Mouse (Mus musculus): ENCODE results near the gene Tut1. TPM values are rescaled to one million over a fixed set of nuclear protein-coding genes. Genes with fewer than 3 reads are reported as not detected.

Tut1 gene
- polyA plus RNA-seq (2015; fragmentation: Nextera tagmentation; extraction: Ambion mirVana) = 32.4 and 32.6 TPM in 2 replicates

DNA sequence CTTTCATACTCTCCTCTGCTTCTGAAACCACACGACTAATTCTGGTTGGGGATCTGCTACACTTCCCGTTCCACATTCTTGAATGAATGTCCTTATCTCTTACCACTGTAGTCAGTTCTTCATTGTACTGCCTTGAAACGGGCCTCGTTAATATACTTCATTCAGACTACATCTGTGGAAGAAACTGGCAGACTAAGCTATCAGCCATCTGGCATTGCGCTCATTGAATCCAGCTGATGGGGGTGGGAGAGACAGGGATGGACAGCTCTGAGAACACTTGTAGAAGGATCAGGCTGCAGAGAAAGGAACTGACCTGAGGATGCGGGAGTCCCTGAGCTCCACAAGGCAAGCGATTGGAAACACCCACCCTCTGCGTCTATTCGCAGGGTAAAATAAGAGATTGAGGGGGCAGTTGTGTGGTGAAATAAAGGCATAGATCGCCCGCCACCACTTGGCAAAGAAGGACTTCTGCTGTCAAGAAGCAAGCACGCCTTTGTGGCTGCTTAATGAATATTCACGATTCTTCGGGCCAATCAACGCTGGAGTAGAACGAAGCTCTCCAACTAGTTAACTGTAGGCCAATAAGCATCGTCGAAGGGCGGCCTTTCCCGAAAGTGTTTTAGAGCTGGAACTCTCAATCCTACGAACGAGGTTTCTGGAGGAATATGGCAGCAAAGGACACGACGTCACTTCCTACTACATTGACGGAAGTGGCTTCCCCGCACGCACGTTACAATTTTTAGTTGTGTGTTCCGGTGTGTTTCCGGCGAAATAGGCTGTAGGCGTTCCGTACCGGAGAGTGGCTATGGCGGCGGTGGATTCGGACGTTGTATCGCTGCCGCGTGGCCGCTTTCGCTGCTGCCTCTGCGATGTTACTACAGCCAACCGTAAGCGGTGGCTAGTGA lies at the start of gene Tut1:
Gene Tut1, plus strand, starts transcription at position 713 of the 905 bp plus-strand sequence.
- WGBS = 2% methylated on average over 46 of the region's 46 CpGs
- Histone ChIP-seq H3K4me2 (replicated peaks) (peak within 1 kb of the TSS; percentile 89), H3K36me3 (peaks cover 69% of the 10 kb centered on the region), H3K27ac (peak within 1 kb of the TSS; percentile 95), H3K4me3 (replicated peaks) (peak within 1 kb of the TSS; percentile 77), H3K4me1 (replicated peaks) (peaks cover 38% of the 10 kb centered on the region), H3K9me3 (no peaks in the 10 kb centered on the region), H3K27me3 (no peaks in the 10 kb centered on the region), H3K9ac (replicated peaks) (peak within 1 kb of the TSS; percentile 75)
- peak; percentile 97 for ATAC-seq

DNA sequence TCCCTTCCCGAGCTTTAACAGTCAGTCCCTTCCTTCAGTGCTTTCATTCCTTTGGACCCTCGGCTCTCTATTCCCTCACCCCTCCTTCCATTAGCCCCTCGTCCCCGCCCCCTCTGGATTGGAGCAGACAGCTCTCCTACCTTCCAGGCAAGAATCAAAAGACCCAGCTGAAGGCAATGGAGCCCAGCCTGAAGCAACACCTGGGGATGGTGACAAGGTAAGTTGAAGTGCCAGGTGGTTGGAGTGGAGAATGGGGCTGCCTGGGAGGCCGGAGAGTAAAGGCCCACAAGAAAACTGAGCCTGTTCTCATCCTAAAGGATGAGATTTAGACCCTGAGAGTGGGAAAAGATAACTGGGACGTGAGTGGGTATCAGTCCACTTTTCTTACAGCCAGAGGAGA lies 45.1 kb upstream of the Tut1 start:
- Histone ChIP-seq H3K4me2 (replicated peaks) (no peak overlapping the region), H3K4me3 (replicated peaks) (no peak overlapping the region), H3K4me1 (replicated peaks) (no peaks in the 10 kb centered on the region), H3K9me3 (no peaks in the 10 kb centered on the region), H3K27me3 (no peaks in the 10 kb centered on the region), H3K36me3 (peaks cover 96% of the 10 kb centered on the region), H3K9ac (replicated peaks) (no peak overlapping the region), H3K27ac (no peak overlapping the region)
- ATAC-seq = no peak
- 91% methylated on average over 6 of the region's 6 CpGs for WGBS

DNA sequence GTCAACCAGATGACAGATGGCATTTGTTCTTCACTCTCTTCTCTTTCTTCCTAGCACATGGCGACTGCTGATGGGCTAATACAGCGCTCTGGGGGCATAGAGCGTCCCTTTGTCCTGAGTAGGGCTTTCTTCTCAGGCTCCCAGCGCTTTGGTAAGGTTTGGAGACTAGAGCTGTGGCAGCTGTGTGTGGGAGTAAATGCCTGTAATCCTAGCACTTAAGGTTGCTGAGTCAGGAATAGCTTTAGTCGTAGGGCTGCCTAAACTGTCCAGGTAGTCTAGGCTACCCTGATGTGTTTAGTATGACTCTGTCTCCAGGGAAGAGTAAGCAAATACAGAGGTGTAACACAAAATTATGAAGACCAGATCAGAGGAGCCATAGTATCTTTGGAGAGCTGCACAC lies 41.8 kb upstream of the Tut1 start:
- Histone ChIP-seq H3K9me3 (no peaks in the 10 kb centered on the region), H3K4me1 (replicated peaks) (no peaks in the 10 kb centered on the region), H3K27me3 (no peaks in the 10 kb centered on the region), H3K4me2 (replicated peaks) (no peak overlapping the region), H3K4me3 (replicated peaks) (no peak overlapping the region), H3K27ac (no peak overlapping the region), H3K9ac (replicated peaks) (no peak overlapping the region), H3K36me3 (peaks cover 100% of the 10 kb centered on the region)
- 95% methylated on average over 5 of the region's 5 CpGs for WGBS
- no peak for ATAC-seq

DNA sequence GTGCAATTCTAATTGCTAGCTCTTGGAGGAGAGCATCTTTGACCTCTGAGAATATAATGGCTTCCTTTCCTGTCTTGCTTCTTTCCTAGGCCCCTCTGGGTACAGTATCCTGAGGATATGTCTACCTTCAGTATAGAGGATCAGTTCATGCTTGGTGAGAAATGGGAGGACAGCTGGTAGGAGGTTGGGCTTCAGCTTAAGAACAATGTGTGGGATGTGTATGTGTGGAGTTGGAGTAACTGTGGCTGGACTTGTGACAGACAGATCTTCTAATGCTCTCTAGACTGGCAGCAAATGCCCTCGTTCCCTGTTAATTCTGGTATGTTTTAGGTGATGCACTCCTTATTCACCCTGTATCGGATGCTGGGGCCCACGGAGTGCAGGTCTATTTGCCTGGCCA lies 39.4 kb upstream of the Tut1 start:
- H3K36me3 ChIP-seq = peaks cover 79% of the 10 kb centered on the region
- no peak overlapping the region for H3K27ac ChIP-seq
- H3K4me2 ChIP-seq (replicated peaks) = no peak overlapping the region
- no peak overlapping the region for H3K4me3 ChIP-seq (replicated peaks)
- no peak overlapping the region for H3K9ac ChIP-seq (replicated peaks)
- H3K9me3 ChIP-seq = no peaks in the 10 kb centered on the region
- no peaks in the 10 kb centered on the region for H3K4me1 ChIP-seq (replicated peaks)
- no peak for ATAC-seq
- no peaks in the 10 kb centered on the region for H3K27me3 ChIP-seq
- WGBS = 98% methylated on average over 3 of the region's 3 CpGs

DNA sequence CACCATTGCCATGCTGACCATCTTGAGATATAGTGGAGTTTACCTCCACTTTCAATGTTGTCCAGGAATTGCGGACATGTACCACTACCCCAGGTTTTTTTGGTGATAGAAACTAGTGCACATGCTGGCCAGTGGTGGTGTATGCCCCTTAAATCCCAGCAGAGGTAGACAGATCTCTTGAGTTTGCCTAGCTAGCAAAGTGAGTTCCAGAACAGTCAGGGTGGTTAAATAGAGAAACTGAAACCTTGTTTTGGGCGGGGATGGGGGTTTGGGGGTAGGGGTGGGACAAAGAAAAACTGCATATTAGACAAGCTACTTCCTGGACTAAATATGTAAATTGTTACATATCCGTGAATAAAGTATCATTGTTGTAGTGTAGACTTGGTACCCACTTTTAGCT lies 34.6 kb upstream of the Tut1 start:
- 93% methylated on average over 3 of the region's 3 CpGs for WGBS
- no peak overlapping the region for H3K9ac ChIP-seq (replicated peaks)
- no peaks in the 10 kb centered on the region for H3K27me3 ChIP-seq
- H3K27ac ChIP-seq = no peak overlapping the region
- no peak overlapping the region for H3K4me3 ChIP-seq (replicated peaks)
- peaks cover 11% of the 10 kb centered on the region for H3K4me1 ChIP-seq (replicated peaks)
- H3K9me3 ChIP-seq = no peaks in the 10 kb centered on the region
- peaks cover 31% of the 10 kb centered on the region for H3K36me3 ChIP-seq
- ATAC-seq = no peak
- no peak overlapping the region for H3K4me2 ChIP-seq (replicated peaks)

DNA sequence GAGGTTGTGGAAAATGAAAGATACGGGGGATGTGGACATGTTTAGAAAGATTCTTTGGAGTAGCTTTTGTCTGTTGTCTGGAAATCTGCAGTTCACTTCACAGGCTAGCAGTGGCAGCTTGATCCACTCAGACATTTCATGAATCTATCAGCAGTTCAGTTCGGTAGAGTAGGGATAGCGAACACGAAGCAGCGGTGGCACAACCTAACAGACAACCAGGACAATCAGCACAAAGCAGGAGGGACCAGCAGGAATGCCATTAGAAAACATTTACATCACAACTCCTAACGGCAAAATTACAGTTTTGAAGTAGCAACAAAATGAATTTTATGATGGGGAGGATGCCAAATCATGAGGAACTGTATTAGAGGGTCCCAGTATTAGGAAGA lies 34.0 kb upstream of the Tut1 start:
- H3K4me1 ChIP-seq (replicated peaks) = peaks cover 11% of the 10 kb centered on the region
- peak overlapping the region; percentile 86; the same call in 1 of the 2 replicates for H3K9ac ChIP-seq (replicated peaks)
- peak overlapping the region; percentile 89 for H3K27ac ChIP-seq
- H3K4me3 ChIP-seq (replicated peaks) = peak overlapping the region; percentile 91
- no peak for ATAC-seq
- H3K36me3 ChIP-seq = peaks cover 25% of the 10 kb centered on the region
- H3K9me3 ChIP-seq = no peaks in the 10 kb centered on the region
- no peaks in the 10 kb centered on the region for H3K27me3 ChIP-seq
- H3K4me2 ChIP-seq (replicated peaks) = peak overlapping the region; percentile 87
- WGBS = 73% methylated on average over 6 of the region's 6 CpGs

DNA sequence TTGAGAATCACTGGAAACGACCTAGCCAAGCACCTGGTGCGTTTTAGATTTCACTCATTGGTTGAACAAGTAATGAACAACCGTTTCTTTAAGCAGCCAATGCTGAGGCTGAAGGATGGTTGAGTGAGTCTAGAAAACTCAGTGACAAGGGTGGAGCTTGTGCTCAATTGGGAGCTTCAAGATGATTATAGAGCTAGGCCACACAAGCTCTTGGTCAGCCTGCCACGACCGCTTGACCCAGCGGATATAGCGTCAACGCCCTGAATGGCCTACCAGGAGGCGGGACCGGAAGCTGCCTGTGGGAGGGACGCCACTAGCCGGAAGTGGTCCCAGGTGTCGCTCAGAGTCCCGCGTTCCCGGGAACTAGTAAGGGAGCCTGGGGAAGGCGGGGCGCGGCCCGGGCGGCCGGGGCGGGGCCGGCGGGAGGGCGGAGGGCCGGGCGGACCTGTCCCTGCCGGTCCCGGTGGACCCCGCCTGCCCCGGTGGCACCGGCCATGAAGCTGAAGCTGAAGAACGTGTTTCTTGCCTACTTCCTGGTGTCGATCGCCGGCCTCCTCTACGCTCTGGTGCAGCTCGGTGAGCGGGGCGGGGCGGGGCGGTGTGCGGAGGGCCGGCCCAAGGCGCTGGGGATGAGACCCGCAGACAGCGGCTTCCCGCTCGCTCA lies 33.4 kb upstream of the Tut1 start, which contains the start of gene B3gat3:
Gene B3gat3, plus strand, starts transcription at position 302 of the 664 bp plus-strand sequence.
- Histone ChIP-seq H3K4me2 (replicated peaks) (peak within 1 kb of the TSS; percentile 87), H3K9me3 (no peaks in the 10 kb centered on the region), H3K4me3 (replicated peaks) (peak within 1 kb of the TSS; percentile 91), H3K36me3 (peaks cover 19% of the 10 kb centered on the region), H3K4me1 (replicated peaks) (peaks cover 11% of the 10 kb centered on the region), H3K27ac (peak within 1 kb of the TSS; percentile 89), H3K27me3 (no peaks in the 10 kb centered on the region), H3K9ac (replicated peaks) (peak within 1 kb of the TSS; percentile 86)
- WGBS = 3% methylated on average over 44 of the region's 50 CpGs
- ATAC-seq = peak; percentile 99

DNA sequence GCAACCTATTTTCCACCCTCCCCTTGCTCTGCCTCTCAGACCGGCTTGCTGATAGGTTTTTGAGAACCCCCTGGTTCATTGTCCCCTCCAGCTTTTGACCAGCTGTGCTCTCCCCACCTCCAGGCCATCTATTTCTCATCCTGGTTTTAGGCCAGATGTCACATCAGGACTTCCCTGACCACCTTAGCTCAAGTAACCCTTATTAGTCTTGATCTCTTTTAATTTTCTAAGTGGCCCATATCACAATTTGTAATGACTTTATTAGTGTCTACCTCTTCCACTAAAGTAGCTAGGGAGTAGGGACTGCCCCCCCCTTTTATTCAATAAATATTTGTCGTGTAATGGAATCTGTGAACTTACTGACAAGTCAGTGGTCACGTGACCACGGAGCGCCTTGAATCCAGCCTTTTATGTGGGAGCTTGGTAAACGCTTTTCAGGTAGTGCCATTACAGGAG lies 32.8 kb upstream of the Tut1 start:
- Histone ChIP-seq H3K4me2 (replicated peaks) (peak overlapping the region; percentile 87), H3K4me1 (replicated peaks) (peaks cover 11% of the 10 kb centered on the region), H3K27me3 (no peaks in the 10 kb centered on the region), H3K36me3 (peaks cover 19% of the 10 kb centered on the region), H3K9ac (replicated peaks) (peak overlapping the region; percentile 86), H3K27ac (peak overlapping the region; percentile 89), H3K9me3 (no peaks in the 10 kb centered on the region), H3K4me3 (replicated peaks) (peak overlapping the region; percentile 91)
- WGBS = 3% methylated on average over 6 of the region's 6 CpGs
- no peak for ATAC-seq

DNA sequence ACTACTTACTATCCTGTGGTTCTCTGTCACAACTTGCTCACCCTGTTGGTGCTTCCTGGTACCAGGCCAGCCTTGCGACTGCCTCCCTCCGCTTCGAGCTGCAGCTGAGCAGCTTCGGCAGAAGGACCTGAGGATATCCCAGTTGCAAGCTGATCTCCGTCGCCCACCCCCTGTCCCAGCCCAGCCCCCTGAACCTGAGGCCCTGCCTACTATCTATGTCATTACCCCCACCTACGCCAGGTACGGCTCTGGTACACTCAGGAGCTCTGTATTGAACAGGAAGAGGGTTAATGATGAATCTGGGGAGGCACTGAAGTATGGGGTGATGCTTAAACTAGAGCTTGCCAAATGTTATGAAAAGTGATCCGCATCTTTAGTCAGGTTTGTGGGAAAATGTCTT lies 31.9 kb upstream of the Tut1 start:
- no peaks in the 10 kb centered on the region for H3K9me3 ChIP-seq
- peaks cover 19% of the 10 kb centered on the region for H3K36me3 ChIP-seq
- WGBS = 86% methylated on average over 9 of the region's 9 CpGs
- peak overlapping the region; percentile 91; the same call in 1 of the 2 replicates for H3K4me3 ChIP-seq (replicated peaks)
- 0 out of 2 replicates have a peak overlapping the region, but pooled peaks have one; percentile 28 for H3K9ac ChIP-seq (replicated peaks)
- no peaks in the 10 kb centered on the region for H3K27me3 ChIP-seq
- no peak for ATAC-seq
- H3K4me1 ChIP-seq (replicated peaks) = peaks cover 11% of the 10 kb centered on the region
- no peak overlapping the region for H3K27ac ChIP-seq
- peak overlapping the region; percentile 87; the same call in 1 of the 2 replicates for H3K4me2 ChIP-seq (replicated peaks)

DNA sequence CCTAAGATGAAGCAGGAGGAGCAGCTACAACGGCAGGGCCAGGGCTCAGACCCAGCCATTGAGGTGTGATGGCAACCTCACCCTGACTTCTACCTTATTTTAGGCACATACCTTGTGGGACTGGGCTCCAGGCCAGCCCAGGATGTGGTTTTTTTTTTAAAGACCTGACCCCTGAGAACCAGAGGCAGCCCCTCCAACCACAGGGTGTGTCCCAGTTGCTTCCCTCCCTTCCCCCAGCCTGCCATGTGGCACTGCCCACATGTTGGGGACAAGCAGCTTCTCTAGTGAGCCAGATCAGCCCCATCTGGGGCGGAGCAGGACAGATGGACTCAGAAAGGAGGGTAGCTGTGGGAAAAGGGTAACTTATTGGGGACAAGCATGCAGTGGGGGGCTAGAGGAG lies 26.9 kb upstream of the Tut1 start:
- Histone ChIP-seq H3K4me2 (replicated peaks) (no peak overlapping the region), H3K36me3 (peaks cover 25% of the 10 kb centered on the region), H3K27me3 (peaks cover 14% of the 10 kb centered on the region; the same call in 1 of the 2 replicates), H3K4me1 (replicated peaks) (peaks cover 23% of the 10 kb centered on the region), H3K9ac (replicated peaks) (no peak overlapping the region), H3K9me3 (no peaks in the 10 kb centered on the region), H3K27ac (no peak overlapping the region), H3K4me3 (replicated peaks) (no peak overlapping the region)
- no peak for ATAC-seq
- 72% methylated on average over 2 of the region's 2 CpGs for WGBS

DNA sequence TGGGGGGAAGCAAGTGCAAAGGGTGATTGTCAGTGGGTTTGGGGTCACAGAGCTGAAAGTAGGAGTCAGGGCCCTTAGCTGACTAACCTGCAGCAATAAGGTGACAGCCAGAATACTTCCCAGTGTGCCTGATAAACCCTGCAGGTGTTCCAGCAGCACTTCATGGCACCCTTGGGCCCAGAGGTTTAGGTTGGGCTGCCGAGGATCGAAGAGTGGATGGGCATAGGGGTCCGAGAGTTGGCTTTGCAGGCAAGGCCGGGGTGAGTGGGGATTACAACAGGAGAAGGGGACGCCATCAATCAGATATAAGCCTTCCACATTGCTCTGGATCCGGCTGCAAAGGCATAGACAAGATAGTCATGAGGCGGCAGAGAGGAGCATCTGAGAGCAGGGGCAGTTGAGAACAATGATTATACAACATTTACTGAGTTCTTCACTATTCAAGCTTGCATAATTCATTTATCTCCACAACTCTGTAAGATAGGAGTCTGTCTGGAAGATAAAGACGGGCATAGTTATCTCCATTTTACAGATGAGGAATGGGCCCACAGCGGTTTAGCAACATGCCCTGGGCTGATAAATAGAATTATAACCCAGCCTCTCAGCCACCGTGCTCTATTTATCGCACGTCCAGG lies 25.6 kb upstream of the Tut1 start:
- H3K27ac ChIP-seq = no peak overlapping the region; the same call in 1 of the 2 replicates

More for the DNA sequence above, 25.6 kb upstream of the Tut1 start:
- H3K27me3 ChIP-seq = peaks cover 14% of the 10 kb centered on the region; the same call in 1 of the 2 replicates
- WGBS = 88% methylated on average over 12 of the region's 12 CpGs
- H3K9ac ChIP-seq (replicated peaks) = no peak overlapping the region
- peaks cover 25% of the 10 kb centered on the region for H3K36me3 ChIP-seq
- H3K4me1 ChIP-seq (replicated peaks) = peaks cover 21% of the 10 kb centered on the region
- no peak overlapping the region for H3K4me3 ChIP-seq (replicated peaks)
- H3K9me3 ChIP-seq = no peaks in the 10 kb centered on the region
- no peak overlapping the region for H3K4me2 ChIP-seq (replicated peaks)
- ATAC-seq = no peak
